Mouse (Mus musculus) left cerebral cortex, postnatal 25 days (tissue): Measurements from ENCODE around the gene Zcrb1. TPM values are rescaled to one million over a fixed set of nuclear protein-coding genes. Genes with fewer than 3 reads are reported as not detected.

Experiments used
- DNase-seq, 2 experiments: peaks; one replicate each; pipeline ENCODE4 v3.0.0; 2022; ENCODE audit warnings: low spot score in 2 of 2, mixed read lengths in 1 of 2
- intact Hi-C: fragments of 180-260 bp; cut with DNase I; formaldehyde crosslinking; loops from one replicate; pipeline ENCODE4 v1.15.1; 2025
- total RNA-seq, 2 experiments: library from RNA; stranded (reverse); gene quantifications; 2 replicates each; pipeline ENCODE4 v1.2.3; 2021

Zcrb1 gene
- 10 to 100 TPM; 76.1 to 79.3 TPM for total RNA-seq

- DNase-seq = peak; percentile 86
- intact Hi-C loops = loop anchor here (1.0 to 2.0 kb wide), 3 partner anchors 17 to 123 kb away; partner anchors contain the start of gene Gxylt1
Measured at GRCm38 (mm10) chr15:93397826-93398698, at the start of gene Zcrb1, which contains the start of gene Pphln1. Gene Zcrb1, minus strand, starts transcription at chr15:93398334. Gene Pphln1, plus strand, starts transcription at chr15:93398350.

DNA sequence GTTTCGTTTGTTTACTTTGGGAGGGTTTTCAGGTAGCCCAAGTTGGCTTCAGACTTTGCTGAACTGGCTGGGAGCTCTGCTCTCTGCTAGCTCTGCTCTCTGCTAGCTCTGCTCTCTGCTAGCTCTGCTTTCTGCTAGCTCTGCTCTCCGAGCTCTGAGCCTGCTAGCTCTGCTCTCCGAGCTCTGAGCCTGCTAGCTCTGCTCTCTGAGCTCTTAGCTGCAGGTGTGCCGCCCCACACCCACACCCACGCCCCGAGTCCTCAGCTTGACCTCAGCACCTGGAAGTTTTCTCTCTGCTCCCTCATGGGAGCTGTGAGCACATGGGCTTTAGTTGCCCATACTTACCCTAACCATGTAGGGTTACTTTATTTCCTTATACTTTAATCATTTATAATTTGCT lies 45.5 kb upstream of the Zcrb1 start:
- intact Hi-C loops = no loop called here
- DNase-seq = no peak

DNA sequence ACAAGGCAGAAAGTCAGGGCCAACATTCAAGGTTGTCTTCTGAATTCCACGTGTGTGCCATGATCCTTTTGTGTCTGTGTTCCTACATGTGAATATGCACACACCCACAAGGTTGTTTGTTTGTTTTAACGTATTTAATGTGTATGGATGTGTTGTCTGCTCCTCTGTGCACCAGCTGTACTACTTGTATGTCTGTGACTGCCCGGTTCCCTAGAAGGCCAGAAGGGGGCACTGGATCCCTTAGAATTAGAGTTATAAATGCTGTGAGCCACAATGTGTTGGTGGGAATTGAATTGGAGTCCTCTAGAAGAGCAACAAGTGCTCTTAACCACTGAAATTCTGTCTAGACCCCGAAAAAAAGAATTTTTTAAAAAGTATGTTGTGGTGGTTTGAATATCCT lies 44.1 kb upstream of the Zcrb1 start:
- DNase-seq = no peak
- intact Hi-C loops = no loop called here

GRCm38 (mm10) chr15:93438663-93439062 lies 40.5 kb upstream of the Zcrb1 start:
- DNase-seq = peak; percentile 63 to 82
- intact Hi-C loops = loop anchor here (2.0 kb wide), 1 partner anchor 174 kb away; no protein-coding TSS in a partner anchor

GRCm38 (mm10) chr15:93435998-93436397 lies 37.9 kb upstream of the Zcrb1 start:
- intact Hi-C loops = no loop called here
- no peak for DNase-seq

DNA sequence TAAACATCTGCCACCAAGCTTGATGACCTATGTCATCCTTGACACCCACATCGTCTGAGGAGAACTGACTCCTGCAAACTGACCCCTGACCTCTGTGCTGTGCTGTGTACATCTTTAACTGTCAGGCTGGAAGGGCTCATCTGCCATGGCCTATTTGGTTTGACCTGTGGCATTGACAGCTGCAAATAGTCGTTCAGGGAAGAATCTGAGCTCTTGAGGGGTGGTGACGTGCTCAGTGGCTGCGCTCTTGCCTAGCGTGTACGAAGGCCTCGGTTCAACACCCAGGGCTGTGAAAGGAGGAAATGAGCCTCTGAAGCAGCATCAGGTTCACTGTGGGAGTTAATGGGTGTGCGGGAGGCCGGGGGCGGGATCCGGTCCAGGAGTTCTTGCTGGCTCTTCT lies 35.7 kb upstream of the Zcrb1 start:
- intact Hi-C loops = no loop called here

GRCm38 (mm10) chr15:93422537-93422936 lies 24.4 kb upstream of the Zcrb1 start:
- DNase-seq = no peak
- intact Hi-C loops = no loop called here

More for the DNA sequence above, 35.7 kb upstream of the Zcrb1 start:
- no peak for DNase-seq

DNA sequence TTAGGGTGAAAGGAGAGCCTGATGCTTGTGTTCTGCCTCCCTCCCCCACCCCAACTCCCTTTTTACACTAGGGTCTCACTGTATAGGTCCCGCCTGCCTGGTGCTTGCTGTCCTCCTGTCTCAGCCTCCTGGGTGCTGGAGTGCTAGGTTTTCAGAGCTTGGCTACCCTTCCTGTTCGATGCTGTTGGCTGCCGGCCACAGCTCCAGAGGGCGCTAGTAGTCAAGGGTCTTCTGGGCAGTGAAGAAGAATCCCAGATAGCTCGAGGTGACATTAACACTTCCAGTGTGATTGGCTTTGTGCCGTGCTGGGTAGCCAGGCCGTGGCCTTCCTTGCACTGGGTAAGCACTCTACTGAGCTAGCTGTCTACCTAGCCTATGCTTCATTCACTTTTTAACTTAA lies 22.5 kb upstream of the Zcrb1 start:
- intact Hi-C loops = no loop called here
- DNase-seq = no peak

GRCm38 (mm10) chr15:93416300-93416699 lies 18.2 kb upstream of the Zcrb1 start:
- intact Hi-C loops = no loop called here

DNA sequence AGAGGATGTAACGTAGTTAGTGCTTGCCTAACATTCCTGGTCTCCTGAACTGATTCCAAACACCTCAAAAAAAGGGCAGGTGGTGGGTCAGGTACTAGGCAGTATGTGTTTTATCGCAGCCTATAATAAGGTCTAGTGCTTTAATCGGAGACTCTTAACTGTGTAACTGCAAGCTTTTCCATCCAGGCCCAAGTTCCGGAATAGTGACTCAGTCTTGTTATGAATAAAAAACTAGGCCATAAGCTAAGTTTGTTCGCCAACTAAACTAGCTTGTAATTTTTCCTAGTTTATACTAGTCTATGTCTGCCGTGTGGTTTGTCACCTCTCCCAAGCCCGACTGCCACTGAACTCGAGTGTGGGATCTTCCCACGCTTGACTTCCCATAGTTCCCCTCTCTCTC lies 16.3 kb upstream of the Zcrb1 start:
- intact Hi-C loops = loop anchor here (2.0 kb wide), 1 partner anchor 16 kb away; the partner anchor contains the start of genes Pphln1 and Zcrb1

More at GRCm38 (mm10) chr15:93416300-93416699, 18.2 kb upstream of the Zcrb1 start:
- DNase-seq = no peak

DNA sequence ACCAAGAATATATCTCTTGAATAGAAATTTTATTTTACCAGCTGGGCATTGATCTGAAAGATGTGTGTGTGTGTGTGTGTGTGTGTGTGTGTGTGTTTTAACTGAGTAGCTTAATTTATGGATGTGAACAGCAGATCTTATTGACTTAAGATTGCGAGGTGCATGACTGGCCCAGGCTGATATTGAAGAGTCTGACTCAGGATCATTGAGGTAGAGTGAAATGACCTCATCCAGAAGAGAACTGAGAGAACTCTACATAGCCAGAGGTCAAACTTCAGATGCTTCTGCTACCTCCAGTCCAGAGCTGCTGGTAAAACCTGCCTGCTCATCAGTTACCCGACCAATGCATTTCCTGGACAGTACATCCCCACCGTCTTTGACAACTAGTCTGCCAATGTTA lies 14.3 kb upstream of the Zcrb1 start:
- intact Hi-C loops = no loop called here
- no peak for DNase-seq

More for the DNA sequence above, 16.3 kb upstream of the Zcrb1 start:
- peak in 1 of 2 experiments; percentile 31 for DNase-seq

DNA sequence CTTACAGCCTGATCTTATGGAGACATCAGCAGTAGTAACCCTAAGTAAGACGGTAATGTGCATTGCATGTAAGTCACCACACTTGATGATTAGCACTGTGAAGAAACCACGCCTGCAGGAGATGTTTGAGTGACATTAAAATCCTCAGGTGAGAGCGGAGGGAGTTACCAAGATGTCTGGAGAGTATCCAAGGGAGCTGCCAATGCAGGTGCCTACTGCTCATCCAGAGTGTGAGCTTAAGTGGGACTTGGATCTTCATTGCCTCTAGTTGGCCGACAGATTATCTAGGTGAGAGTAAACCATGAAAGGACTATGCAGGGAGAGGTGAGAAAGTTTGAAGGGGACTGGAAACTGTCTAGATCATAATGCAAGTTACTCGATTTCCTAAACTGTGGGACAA lies 8.4 kb upstream of the Zcrb1 start:
- DNase-seq = no peak
- intact Hi-C loops = no loop called here

GRCm38 (mm10) chr15:93405446-93405986 lies 7.4 kb upstream of the Zcrb1 start:
- intact Hi-C loops = no loop called here
- DNase-seq = no peak

DNA sequence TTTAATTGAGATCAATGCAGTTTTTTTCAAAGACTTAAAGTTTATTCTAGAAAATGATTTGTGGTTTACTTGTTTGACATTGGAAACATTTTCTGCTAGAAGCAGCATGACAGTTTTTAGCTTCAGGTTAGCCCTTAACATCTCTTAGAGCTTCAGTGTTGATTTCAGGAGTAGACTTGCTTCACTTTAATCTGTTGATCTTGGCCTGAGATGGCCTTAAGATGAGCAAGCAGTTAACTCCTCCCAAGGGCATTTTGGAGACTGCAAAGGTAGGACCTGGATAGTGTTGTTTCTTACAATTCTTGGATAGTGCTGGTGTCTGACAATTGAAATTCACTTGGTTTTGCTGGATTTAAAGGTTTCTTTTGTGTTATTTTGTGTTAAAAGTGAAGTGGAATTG lies 6.7 kb upstream of the Zcrb1 start:
- no peak for DNase-seq
- intact Hi-C loops = no loop called here

- DNase-seq = no peak
- intact Hi-C loops = no loop called here
Measured at GRCm38 (mm10) chr15:93402730-93403129, 4.6 kb upstream of the Zcrb1 start.

DNA sequence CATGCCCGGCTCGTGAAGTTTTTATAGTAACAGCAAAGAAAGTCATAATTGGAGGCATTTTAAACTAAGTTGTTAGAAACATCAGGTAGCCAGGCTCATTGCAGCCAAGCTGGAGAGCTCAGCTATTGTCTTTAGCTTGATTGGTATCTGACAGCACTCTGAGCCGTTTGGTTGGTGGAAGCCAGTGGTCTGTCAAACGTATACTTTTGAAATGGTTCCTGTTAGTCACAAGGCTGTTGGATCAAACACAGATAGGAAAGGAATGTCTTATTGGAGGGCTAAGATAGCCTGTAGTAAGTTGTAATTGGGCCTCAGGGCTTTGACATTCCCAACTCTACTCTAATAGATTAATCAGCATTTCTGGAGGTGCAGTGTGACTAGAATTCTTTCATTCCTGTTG lies 3.3 kb upstream of the Zcrb1 start:
- intact Hi-C loops = no loop called here
- DNase-seq = no peak

GRCm38 (mm10) chr15:93398699-93399540 lies 786 bp upstream of the Zcrb1 start:
- no peak for DNase-seq
- intact Hi-C loops = loop anchor here (1.0 to 2.0 kb wide), 3 partner anchors 16 to 124 kb away; partner anchors contain the start of gene Gxylt1

- DNase-seq = peak in 1 of 2 experiments; percentile 58
Measured at GRCm38 (mm10) chr15:93397269-93397668, 865 bp downstream of the Zcrb1 start.

DNA sequence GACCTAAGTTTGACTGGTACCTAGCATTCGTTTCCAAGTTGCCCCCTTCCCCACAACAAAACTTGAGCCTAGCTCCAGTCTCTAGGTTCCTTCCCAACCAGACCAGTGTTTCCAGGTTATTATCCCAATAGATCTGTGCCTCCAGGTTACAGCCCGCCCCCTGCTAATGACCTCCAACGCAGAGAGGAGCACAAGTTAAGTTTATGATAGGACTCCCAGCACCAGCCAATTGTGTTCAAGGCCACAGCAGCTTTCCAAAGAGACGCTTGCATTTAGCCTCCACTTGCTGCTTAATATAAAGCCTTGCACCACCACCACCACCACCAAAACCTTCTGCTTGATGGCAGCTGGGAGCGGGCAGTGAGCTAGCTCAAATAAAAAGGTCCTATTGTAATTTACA lies 16.8 kb downstream of the Zcrb1 start:
- intact Hi-C loops = no loop called here
- DNase-seq = no peak

More at GRCm38 (mm10) chr15:93397269-93397668, 865 bp downstream of the Zcrb1 start:
- intact Hi-C loops = no loop called here

DNA sequence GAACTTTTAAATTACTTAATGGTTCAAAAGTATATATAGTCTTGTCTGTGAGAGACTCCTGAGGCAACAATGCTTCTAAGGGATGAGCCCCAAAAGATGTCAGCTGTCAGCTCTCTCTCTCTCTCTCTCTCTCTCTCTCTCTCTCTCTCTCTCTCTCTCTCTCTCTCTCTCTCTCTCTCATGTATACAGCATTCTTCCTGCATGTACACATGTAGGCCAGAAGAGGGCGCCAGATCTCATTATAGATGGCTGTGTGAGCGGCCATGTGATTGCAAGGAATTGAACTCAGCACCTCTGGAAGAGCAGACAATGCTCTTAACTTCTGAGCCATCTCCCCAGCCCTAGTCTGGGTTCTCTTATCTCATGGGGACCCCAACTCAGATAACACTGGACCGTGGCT lies 19.0 kb downstream of the Zcrb1 start:
- DNase-seq = no peak
- intact Hi-C loops = no loop called here
